Mouse (Mus musculus) olfactory bulb, adult 2 months (tissue): ENCODE measurements at regions not wholly inside any gene's neighbourhood (a gene's known extent, or its start where the extent isn't known, plus 50 kb on each side); places are given as distances from the start of the nearest gene placed in this dataset.

Experiments
- H3K27ac ChIP-seq: fragments of 200-500 bp; 2 replicates; pipeline ENCODE4 v1.5.1; 2012; ENCODE audit warnings: low read depth, low read length; ENCODE audit not compliant: insufficient read depth
- H3K4me1 ChIP-seq: fragments of 200-500 bp; 2 replicates; pipeline ENCODE4 v1.6.1; 2012; ENCODE audit warnings: low read length; ENCODE audit not compliant: control insufficient read depth, insufficient read depth
- H3K4me3 ChIP-seq: fragments of 200-500 bp; 2 replicates; pipeline ENCODE4 v1.5.1; 2012; ENCODE audit warnings: mild to moderate bottlenecking, low read depth, low read length, moderate library complexity; ENCODE audit not compliant: insufficient read depth
- CTCF ChIP-seq: fragments of 200-500 bp; IDR thresholded peaks from 2 replicates; pipeline ENCODE4 v1.5.1; 2012; ENCODE audit warnings: low read depth, mild to moderate bottlenecking, low read length, moderate library complexity; ENCODE audit not compliant: insufficient read depth
- POLR2A ChIP-seq: fragments of 200-500 bp; IDR thresholded peaks from 2 replicates; pipeline ENCODE4 v1.6.1; 2012; ENCODE audit warnings: mild to moderate bottlenecking, low read depth, low read length, moderate library complexity; ENCODE audit not compliant: insufficient read depth
- WGBS: fragments of 180-500 bp; shearing (Covaris S2); methylation state at CpG from one replicate; pipeline ENCODE4 v1.1.7; 2018; 5-methylcytosine and 5-hydroxymethylcytosine counted together

GRCm38 (mm10) chrX:161583872-161584271, 133.0 kb upstream of the Rai2 start:
- no peak overlapping the region for H3K4me3 ChIP-seq
- 64% methylated on average over 2 of the region's 2 CpGs for WGBS
- H3K4me1 ChIP-seq, result no peaks in the 10 kb centered on the region
- TF ChIP-seq POLR2A (no peak), CTCF (no peak)
- no peak overlapping the region for H3K27ac ChIP-seq

- 58% methylated on average over 5 of the region's 5 CpGs for WGBS
- Histone ChIP-seq H3K4me3 (no peak overlapping the region), H3K27ac (no peak overlapping the region), H3K4me1 (no peaks in the 10 kb centered on the region)
- TF ChIP-seq CTCF, result no peak
- no peak for TF ChIP-seq POLR2A
These were observed 83.0 kb upstream of the Rai2 start for GRCm38 (mm10) chrX:161633869-161634268.

GRCm38 (mm10) chrX:161634342-161634741, 82.5 kb upstream of the Rai2 start:
- 70% methylated on average over 2 of the region's 2 CpGs for WGBS
- TF ChIP-seq POLR2A (no peak), CTCF (no peak)
- no peak overlapping the region for H3K27ac ChIP-seq
- no peaks in the 10 kb centered on the region for H3K4me1 ChIP-seq
- H3K4me3 ChIP-seq, result no peak overlapping the region

GRCm38 (mm10) chrX:161635678-161636077, 81.2 kb upstream of the Rai2 start:
- H3K4me1 ChIP-seq, result no peaks in the 10 kb centered on the region
- H3K4me3 ChIP-seq, result no peak overlapping the region
- 33% methylated on average over 9 of the region's 9 CpGs for WGBS
- peak overlapping the region; percentile 57; the same call in 1 of the 2 replicates for H3K27ac ChIP-seq
- no peak for TF ChIP-seq CTCF
- no peak for TF ChIP-seq POLR2A

GRCm38 (mm10) chrX:161653106-161653505, 63.8 kb upstream of the Rai2 start:
- H3K4me3 ChIP-seq, result no peak overlapping the region
- no peaks in the 10 kb centered on the region for H3K4me1 ChIP-seq
- TF ChIP-seq POLR2A (no peak), CTCF (no peak)
- WGBS, result 55% methylated on average over 2 of the region's 2 CpGs
- H3K27ac ChIP-seq, result no peak overlapping the region

GRCm38 (mm10) chrX:161660106-161660505, 56.8 kb upstream of the Rai2 start:
- TF ChIP-seq CTCF (no peak), POLR2A (no peak)
- H3K4me3 ChIP-seq, result no peak overlapping the region
- no peak overlapping the region for H3K27ac ChIP-seq
- no peaks in the 10 kb centered on the region for H3K4me1 ChIP-seq
- 73% methylated on average over 3 of the region's 3 CpGs for WGBS

- 52% methylated on average over 2 of the region's 2 CpGs for WGBS
- Histone ChIP-seq H3K4me1 (no peaks in the 10 kb centered on the region), H3K27ac (no peak overlapping the region), H3K4me3 (no peak overlapping the region)
- TF ChIP-seq POLR2A, result no peak
- no peak for TF ChIP-seq CTCF
These were observed 54.9 kb upstream of the Rai2 start for GRCm38 (mm10) chrX:161661936-161662335.
